In genomic region chr1:180283813-180284768, GRCm38 (mm10) we compare ENCODE assay signal across 9 mouse cellular contexts. TPM values are rescaled to one million over a fixed set of nuclear protein-coding genes. Genes with fewer than 3 reads are reported as not detected.
DNase-seq lines count a peak whose midpoint lies in the region; ATAC-seq and TF ChIP-seq lines count a peak whose summit lies in the region.
"Had no signal": no experiment of that assay in that cellular context is flagged by ENCODE, and none has a peak within 500 bp of the region (broad histone marks: within the 10 kb centered on the region; RNA-seq: fewer than 3 reads in every experiment).

No protein-coding gene starts in this region.

- H3K27ac ChIP-seq in liver, postnatal 0 days (ENCODE audit: low read depth) = no peak overlapping the region
- peak overlapping the region; percentile 43; the same call in 1 of the 2 replicates for H3K27ac ChIP-seq in hindbrain, embryonic 15.5 days (replicated peaks)
- H3K27ac ChIP-seq in midbrain, embryonic 12.5 days (replicated peaks) = peak overlapping the region; percentile 17
- H3K27ac ChIP-seq: liver, embryonic 14.5 days had no signal

- WGBS in liver, postnatal 0 days (ENCODE audit: insufficient replicate concordance) = 35% methylated on average over 16 of the region's 16 CpGs
- 23% methylated on average over 16 of the region's 16 CpGs for WGBS in hindbrain, embryonic 15.5 days
- 21% methylated on average over 16 of the region's 16 CpGs for whole genome bisulfite sequencing in midbrain, embryonic 12.5 days

- no peak overlapping the region for H3K9ac ChIP-seq in liver, postnatal 0 days (replicated peaks)
- H3K9ac ChIP-seq in hindbrain, embryonic 15.5 days = no peak overlapping the region
- no peak overlapping the region for H3K9ac ChIP-seq in midbrain, embryonic 12.5 days (replicated peaks)
- H3K9ac ChIP-seq: liver, embryonic 14.5 days had no signal

- no peak for ATAC-seq in liver, postnatal 0 days
- peak; percentile 67 for ATAC-seq in hindbrain, embryonic 15.5 days (ENCODE audit: low FRiP score, low read depth)
- ATAC-seq in midbrain, embryonic 12.5 days (ENCODE audit: low FRiP score, low read depth) = peak; percentile 63; the same call in 1 of the 2 replicates
- ATAC-seq in inflammation-experienced regulatory T-cells, adult 6 months = no peak

- peak; percentile 9; the same call in 1 of the 2 replicates for TF ChIP-seq CTCF in liver, postnatal 0 days (IDR thresholded peaks at IDR 0.05; ENCODE audit: low read depth)

- no peak overlapping the region for H3K4me2 ChIP-seq in liver, postnatal 0 days (ENCODE audit: low read depth, low read length)
- H3K4me2 ChIP-seq in hindbrain, embryonic 15.5 days = peak overlapping the region; percentile 20; the same call in 1 of the 2 replicates
- peak overlapping the region; percentile 25 for H3K4me2 ChIP-seq in midbrain, embryonic 12.5 days (replicated peaks)

- no peak overlapping the region for H3K4me3 ChIP-seq in liver, postnatal 0 days (ENCODE audit: low read depth, low read length)
- no peak overlapping the region for H3K4me3 ChIP-seq in hindbrain, embryonic 15.5 days
- H3K4me3 ChIP-seq in midbrain, embryonic 12.5 days = no peak overlapping the region

- no peaks in the 10 kb centered on the region for H3K9me3 ChIP-seq in liver, postnatal 0 days (ENCODE audit: low read length)
- H3K9me3 ChIP-seq in hindbrain, embryonic 15.5 days = no peaks in the 10 kb centered on the region
- H3K9me3 ChIP-seq in midbrain, embryonic 12.5 days = no peaks in the 10 kb centered on the region

- H3K4me1 ChIP-seq in liver, postnatal 0 days (ENCODE audit: insufficient read depth) = peaks cover 15% of the 10 kb centered on the region
- peaks cover 22% of the 10 kb centered on the region for H3K4me1 ChIP-seq in hindbrain, embryonic 15.5 days (replicated peaks)
- H3K4me1 ChIP-seq in midbrain, embryonic 12.5 days = peaks cover 12% of the 10 kb centered on the region

- no peaks in the 10 kb centered on the region for H3K36me3 ChIP-seq in liver, postnatal 0 days (replicated peaks; ENCODE audit: insufficient read depth, low read length)
- H3K36me3 ChIP-seq in hindbrain, embryonic 15.5 days = no peaks in the 10 kb centered on the region
- no peaks in the 10 kb centered on the region for H3K36me3 ChIP-seq in midbrain, embryonic 12.5 days

- TF ChIP-seq EP300 in liver, postnatal 0 days (IDR thresholded peaks at IDR 0.05; ENCODE audit: low read depth) = no peak

- no peaks in the 10 kb centered on the region for H3K27me3 ChIP-seq in liver, postnatal 0 days (ENCODE audit: insufficient read depth, low read length)
- no peaks in the 10 kb centered on the region for H3K27me3 ChIP-seq in hindbrain, embryonic 15.5 days
- H3K27me3 ChIP-seq in midbrain, embryonic 12.5 days = 0 out of 2 replicates have a peak, but pooled peaks cover 4% of the 10 kb centered on the region

- no peak for DNase-seq in liver, postnatal 0 days
- DNase-seq in liver = no peak
- DNase-seq in embryo, embryonic 11 days = peak; percentile 80
- no peak for DNase-seq in cerebellum, postnatal 36 days
- no peak for DNase-seq in cerebellum, adult 11 months

RNA-seq across cellular contexts. Expression of gene Psen2, which starts 20.9 kb away (rescaled TPM):
- polyA plus RNA-seq in liver, postnatal 0 days (2015; fragmentation: Nextera tagmentation; extraction: Ambion mirVana) = 25.6 and 25.8 TPM in 2 replicates
- 18.5 and 19.9 TPM in 2 replicates for polyA plus RNA-seq in hindbrain, embryonic 15.5 days (2015; fragmentation: Nextera tagmentation; extraction: Ambion mirVana)
- polyA plus RNA-seq in midbrain, embryonic 12.5 days (2016; fragmentation: Nextera tagmentation; extraction: Ambion mirVana) = 6.8 and 7.7 TPM in 2 replicates
- 100 to 1,000 TPM in 2 of 3 experiments, 10 to 100 TPM in 1; 83.5 to 124 (median 120) TPM for polyA plus RNA-seq in inflammation-experienced regulatory T-cells, adult 6 months (2017; shearing (Covaris generic))

RNA-seq across cellular contexts. Expression of gene Itpkb, which starts 46.2 kb away (rescaled TPM):
- 1.3 and 1.4 TPM in 2 replicates for polyA plus RNA-seq in liver, postnatal 0 days (2015; fragmentation: Nextera tagmentation; extraction: Ambion mirVana)
- 3.5 and 3.7 TPM in 2 replicates for polyA plus RNA-seq in hindbrain, embryonic 15.5 days (2015; fragmentation: Nextera tagmentation; extraction: Ambion mirVana)
- 5.2 and 5.7 TPM in 2 replicates for polyA plus RNA-seq in midbrain, embryonic 12.5 days (2016; fragmentation: Nextera tagmentation; extraction: Ambion mirVana)
- 10 to 100 TPM; 25.3 to 58.2 (median 55.2) TPM for polyA plus RNA-seq in inflammation-experienced regulatory T-cells, adult 6 months (2017; shearing (Covaris generic))

Comparison
In these comparisons a context has a peak if more than half of its experiments do, and no peak if none do; other contexts are left out.
1. ATAC-seq: peak in hindbrain, embryonic 15.5 days (single experiment) and midbrain, embryonic 12.5 days (single experiment); none in liver, postnatal 0 days (single experiment) and inflammation-experienced regulatory T-cells, adult 6 months (single experiment).